Mouse (Mus musculus) liver, embryonic 14 days (tissue): Measurements from ENCODE around the gene Acsm2. TPM values are rescaled to one million over a fixed set of nuclear protein-coding genes. Genes with fewer than 3 reads are reported as not detected.

Source experiments
- polyA plus RNA-seq: library from polyadenylated mRNA; depleted of rRNA; stranded (reverse); fragments of >200 nt; gene quantifications from 2 replicates; pipeline ENCODE4 v1.2.3, GENCODE M21; 2012; rRNA removed

The Acsm2 gene
- not detected in 2 replicates for polyA plus RNA-seq

DNA sequence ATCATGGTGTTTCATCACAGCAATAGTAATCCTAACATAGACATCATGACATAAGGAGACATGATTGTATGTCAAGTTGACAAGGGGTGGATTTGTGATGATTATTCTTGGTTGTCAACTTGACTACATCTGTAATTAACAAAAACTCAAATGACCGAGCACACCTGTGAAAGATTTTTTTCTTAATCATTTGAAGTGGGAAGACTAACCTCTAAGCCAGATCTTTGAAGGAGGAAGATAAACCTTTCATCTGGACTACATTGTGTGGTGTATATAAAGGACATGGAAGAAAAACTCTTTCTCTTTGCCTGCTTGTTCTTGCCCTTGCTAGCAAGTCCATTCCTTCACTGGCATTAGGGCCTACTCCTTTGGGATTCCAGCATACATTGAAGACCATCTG lies at the start of gene Acsm2:
Gene Acsm2 (plus strand): TSS at position 301 of the 400 bp plus-strand sequence.

DNA sequence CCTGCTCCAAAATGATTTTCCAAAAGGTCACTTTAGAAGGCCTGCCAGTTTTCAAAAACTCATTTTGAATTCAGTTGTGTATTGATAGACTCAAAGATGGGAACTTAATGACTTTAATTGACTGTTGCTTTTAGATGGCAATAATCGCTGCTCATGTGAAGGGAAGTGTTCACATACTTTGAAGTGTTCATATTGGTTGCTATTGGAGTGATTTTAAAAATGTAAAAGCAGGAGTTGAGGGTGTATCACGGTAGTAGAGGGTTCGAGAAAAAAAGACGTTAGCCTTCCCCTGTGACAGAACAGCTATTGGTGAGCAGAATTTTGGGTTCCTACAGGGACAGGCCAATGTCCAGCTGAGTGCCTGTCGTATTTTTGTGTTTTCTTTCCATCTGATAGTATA lies 35.0 kb upstream of the Acsm2 start, which contains the start of gene Acsm5:
Gene Acsm5 (plus strand): TSS at position 301 of the 400 bp plus-strand sequence.

DNA sequence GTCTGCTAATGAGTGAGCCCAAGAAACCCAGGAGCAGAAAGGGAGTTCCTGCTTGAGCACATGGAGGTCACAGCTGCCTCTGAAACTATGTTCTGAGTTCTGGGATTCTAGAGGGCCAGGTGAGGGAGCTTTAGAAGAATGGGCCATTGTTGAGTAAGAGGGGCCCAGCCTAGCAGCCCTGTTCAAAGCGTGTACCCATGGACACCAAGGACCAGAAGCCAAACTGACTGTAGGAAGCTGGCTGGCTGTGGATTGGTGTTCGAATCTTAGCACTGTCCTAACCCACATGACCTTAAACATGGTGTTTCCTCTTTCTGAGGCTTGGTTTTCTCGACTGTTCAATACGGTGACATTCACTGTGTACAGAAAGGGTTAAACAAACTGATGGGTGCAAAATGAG lies 30.8 kb upstream of the Acsm2 start, which contains the start of gene Pdilt:
Gene Pdilt (minus strand): TSS at position 101 of the 400 bp plus-strand sequence.

DNA sequence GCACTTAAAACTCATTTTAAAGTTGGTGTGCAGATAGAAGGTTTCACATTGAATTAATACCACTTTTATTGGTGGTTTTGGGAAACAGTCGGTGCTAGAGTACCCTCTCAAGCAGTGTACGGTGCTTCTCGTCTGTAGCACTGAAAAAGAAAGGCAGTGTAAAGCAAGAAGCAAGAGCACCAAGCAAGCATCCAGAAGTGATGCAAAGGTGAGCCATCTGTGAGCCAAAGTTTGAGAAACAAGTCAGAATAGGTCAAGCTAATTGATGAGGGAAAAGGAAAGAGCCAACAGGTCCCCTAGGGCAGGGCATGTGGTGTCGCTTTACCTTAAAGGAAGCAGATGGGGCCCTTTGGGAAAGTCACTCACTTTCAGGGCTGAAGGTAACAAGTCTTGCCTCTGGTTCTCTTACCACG lies 52.5 kb downstream of the Acsm2 start, which contains the start of gene Acsm1:
Gene Acsm1 (plus strand): TSS at position 363 of the 413 bp plus-strand sequence.

Other genes with a start within 250 kb of the Acsm2 start
- not detected in 2 replicates for gene Gp2, start 95.1 kb upstream of the Acsm2 start, polyA plus RNA-seq
- gene Umod, start 75.1 kb upstream of the Acsm2 start, polyA plus RNA-seq: not detected in 2 replicates
- gene Acsm5, start 34.9 kb upstream of the Acsm2 start, polyA plus RNA-seq: 0.03 and 0.05 TPM in 2 replicates
- 0.05 TPM in 1 of 2 replicates, not detected in the other for gene Pdilt, start 30.9 kb upstream of the Acsm2 start, polyA plus RNA-seq
- 1.2 and 1.4 TPM in 2 replicates for gene Acsm1, start 52.7 kb downstream of the Acsm2 start, polyA plus RNA-seq
- not detected in 2 replicates for gene Acsm4, start 135.7 kb downstream of the Acsm2 start, polyA plus RNA-seq
- 15.8 and 17.3 TPM in 2 replicates for gene Thumpd1, start 166.5 kb downstream of the Acsm2 start, polyA plus RNA-seq
- 2.1 TPM in 2 replicates for gene Acsm3, start 206.6 kb downstream of the Acsm2 start, polyA plus RNA-seq
- gene Rexo5, start 239.7 kb downstream of the Acsm2 start, polyA plus RNA-seq: 12.4 and 13.2 TPM in 2 replicates
- gene Eri2, start 239.7 kb downstream of the Acsm2 start, polyA plus RNA-seq: 4.2 and 4.9 TPM in 2 replicates